Mouse (Mus musculus): ENCODE measurements around the gene Ndufaf2. TPM values are rescaled to one million over a fixed set of nuclear protein-coding genes. Genes with fewer than 3 reads are reported as not detected.

Gene Ndufaf2
- total and polyA plus RNA-seq, 2 experiments = 10.5 to 26.1 TPM

GRCm38 (mm10) chr13:108127130-108127529 is 31.3 kb downstream of the Ndufaf2 start:
- H3K27me3 ChIP-seq (ENCODE audit: control insufficient read depth, insufficient read depth, low read length) = no peaks in the 10 kb centered on the region
- no peak overlapping the region for H3K27ac ChIP-seq (replicated peaks; ENCODE audit: insufficient read depth, low read depth, low read length)
- no peak overlapping the region for H3K4me3 ChIP-seq (ENCODE audit: insufficient read depth, low read depth, low read length)
- peak; percentile 9 for DNase-seq (ENCODE audit: extremely low read depth, low read depth, low spot score)
- H3K4me1 ChIP-seq (ENCODE audit: control insufficient read depth, insufficient read depth, low read length) = no peaks in the 10 kb centered on the region
- no peaks in the 10 kb centered on the region for H3K36me3 ChIP-seq (ENCODE audit: control insufficient read depth, insufficient read depth, low read length)
- 17% methylated on average over 1 of the region's 1 CpGs for WGBS
- H3K9ac ChIP-seq (ENCODE audit: low read depth, low read length) = no peak overlapping the region
- no peaks in the 10 kb centered on the region; the same call in 1 of the 2 replicates for H3K79me2 ChIP-seq (ENCODE audit: control insufficient read depth, insufficient read depth, low read length)
- TF ChIP-seq POLR2A (IDR thresholded peaks at IDR 0.05; ENCODE audit: extremely low read depth, insufficient read depth, low read length) = no peak
- peak; percentile 74; the same call in 1 of the 2 replicates for TF ChIP-seq CTCF (IDR thresholded peaks at IDR 0.05; ENCODE audit: low read depth, low read length)

- WGBS = 87% methylated on average over 2 of the region's 2 CpGs
- TF ChIP-seq POLR2A (IDR thresholded peaks at IDR 0.05; ENCODE audit: extremely low read depth, insufficient read depth, low read length) (no peak), CTCF (IDR thresholded peaks at IDR 0.05; ENCODE audit: low read depth, low read length) (no peak)
- Histone ChIP-seq H3K36me3 (ENCODE audit: control insufficient read depth, insufficient read depth, low read length) (no peaks in the 10 kb centered on the region), H3K4me3 (ENCODE audit: insufficient read depth, low read depth, low read length) (no peak overlapping the region), H3K27ac (replicated peaks; ENCODE audit: insufficient read depth, low read depth, low read length) (no peak overlapping the region), H3K9ac (ENCODE audit: low read depth, low read length) (no peak overlapping the region), H3K27me3 (ENCODE audit: control insufficient read depth, insufficient read depth, low read length) (no peaks in the 10 kb centered on the region), H3K79me2 (ENCODE audit: control insufficient read depth, insufficient read depth, low read length) (no peaks in the 10 kb centered on the region; the same call in 1 of the 2 replicates), H3K4me1 (ENCODE audit: control insufficient read depth, insufficient read depth, low read length) (no peaks in the 10 kb centered on the region)
- no peak for DNase-seq (ENCODE audit: extremely low read depth, low read depth, low spot score)
Observed at GRCm38 (mm10) chr13:108126246-108126645, 32.2 kb downstream of the Ndufaf2 start.

- DNase-seq (ENCODE audit: extremely low read depth, low read depth, low spot score) = no peak
- H3K27me3 ChIP-seq (ENCODE audit: control insufficient read depth, insufficient read depth, low read length) = no peaks in the 10 kb centered on the region
- H3K9ac ChIP-seq (ENCODE audit: low read depth, low read length) = no peak overlapping the region
- no peak overlapping the region for H3K27ac ChIP-seq (replicated peaks; ENCODE audit: insufficient read depth, low read depth, low read length)
- no peak overlapping the region for H3K4me3 ChIP-seq (ENCODE audit: insufficient read depth, low read depth, low read length)
- no peaks in the 10 kb centered on the region; the same call in 1 of the 2 replicates for H3K79me2 ChIP-seq (ENCODE audit: control insufficient read depth, insufficient read depth, low read length)
- 92% methylated on average over 11 of the region's 11 CpGs for WGBS
- TF ChIP-seq POLR2A (IDR thresholded peaks at IDR 0.05; ENCODE audit: extremely low read depth, insufficient read depth, low read length) (no peak), CTCF (IDR thresholded peaks at IDR 0.05; ENCODE audit: low read depth, low read length) (no peak)
- no peaks in the 10 kb centered on the region for H3K4me1 ChIP-seq (ENCODE audit: control insufficient read depth, insufficient read depth, low read length)
- no peaks in the 10 kb centered on the region for H3K36me3 ChIP-seq (ENCODE audit: control insufficient read depth, insufficient read depth, low read length)
Observed at GRCm38 (mm10) chr13:108124096-108124495, 34.3 kb downstream of the Ndufaf2 start.

- 85% methylated on average over 15 of the region's 15 CpGs for WGBS
- H3K27me3 ChIP-seq (ENCODE audit: control insufficient read depth, insufficient read depth, low read length) = no peaks in the 10 kb centered on the region
- no peak overlapping the region for H3K4me3 ChIP-seq (ENCODE audit: insufficient read depth, low read depth, low read length)
- H3K79me2 ChIP-seq (ENCODE audit: control insufficient read depth, insufficient read depth, low read length) = no peaks in the 10 kb centered on the region; the same call in 1 of the 2 replicates
- H3K9ac ChIP-seq (ENCODE audit: low read depth, low read length) = no peak overlapping the region
- no peaks in the 10 kb centered on the region for H3K4me1 ChIP-seq (ENCODE audit: control insufficient read depth, insufficient read depth, low read length)
- DNase-seq (ENCODE audit: extremely low read depth, low read depth, low spot score) = no peak
- no peaks in the 10 kb centered on the region for H3K36me3 ChIP-seq (ENCODE audit: control insufficient read depth, insufficient read depth, low read length)
- TF ChIP-seq CTCF (IDR thresholded peaks at IDR 0.05; ENCODE audit: low read depth, low read length) = no peak
- no peak for TF ChIP-seq POLR2A (IDR thresholded peaks at IDR 0.05; ENCODE audit: extremely low read depth, insufficient read depth, low read length)
- H3K27ac ChIP-seq (replicated peaks; ENCODE audit: insufficient read depth, low read depth, low read length) = no peak overlapping the region
Observed at GRCm38 (mm10) chr13:108123109-108123723, 35.2 kb downstream of the Ndufaf2 start.

GRCm38 (mm10) chr13:108119411-108120310 is 38.8 kb downstream of the Ndufaf2 start:
- Histone ChIP-seq H3K4me3 (ENCODE audit: insufficient read depth, low read depth, low read length) (no peak overlapping the region), H3K79me2 (ENCODE audit: control insufficient read depth, insufficient read depth, low read length) (no peaks in the 10 kb centered on the region), H3K27ac (replicated peaks; ENCODE audit: insufficient read depth, low read depth, low read length) (no peak overlapping the region), H3K9ac (ENCODE audit: low read depth, low read length) (no peak overlapping the region), H3K4me1 (ENCODE audit: control insufficient read depth, insufficient read depth, low read length) (no peaks in the 10 kb centered on the region), H3K27me3 (ENCODE audit: control insufficient read depth, insufficient read depth, low read length) (no peaks in the 10 kb centered on the region), H3K36me3 (ENCODE audit: control insufficient read depth, insufficient read depth, low read length) (no peaks in the 10 kb centered on the region)
- 58% methylated on average over 9 of the region's 9 CpGs for whole genome bisulfite sequencing
- TF ChIP-seq POLR2A (IDR thresholded peaks at IDR 0.05; ENCODE audit: extremely low read depth, insufficient read depth, low read length) (no peak), CTCF (IDR thresholded peaks at IDR 0.05; ENCODE audit: low read depth, low read length) (no peak)
- DNase-seq (ENCODE audit: extremely low read depth, low read depth, low spot score) = no peak

Data from liver, adult 2 months (tissue).